Mouse (Mus musculus) forebrain, embryonic 15.5 days (tissue): Measurements from ENCODE around the gene Mfsd2a. TPM values are rescaled to one million over a fixed set of nuclear protein-coding genes. Genes with fewer than 3 reads are reported as not detected.
"Not testable (repeated sequence)": the region's sequence is repeated elsewhere in the genome, so short reads cannot be mapped to it uniquely, and the experiment has no call there.

Experiments
- ATAC-seq: fragments of 200-750 bp; cut with Nextera tagmentation; replicated peaks from 2 replicates; pipeline ENCODE4 v1.8.0; 2017; ENCODE audit warnings: mild to moderate bottlenecking, moderate TSS enrichment, moderate library complexity
- H3K27ac ChIP-seq: fragments of 300-500 bp; sonication (generic); replicated peaks from 2 replicates; pipeline ENCODE4 v1.5.1; 2015; ENCODE audit warnings: mild to moderate bottlenecking, inconsistent platforms
- H3K27me3 ChIP-seq: fragments of 300-500 bp; sonication (generic); 2 replicates; pipeline ENCODE4 v1.6.1; 2015; ENCODE audit warnings: inconsistent platforms
- H3K36me3 ChIP-seq: fragments of 300-500 bp; sonication (generic); 2 replicates; pipeline ENCODE4 v1.6.1; 2015; ENCODE audit warnings: mild to moderate bottlenecking, inconsistent platforms
- H3K4me1 ChIP-seq: fragments of 300-500 bp; sonication (generic); 2 replicates; pipeline ENCODE4 v1.6.1; 2015; ENCODE audit warnings: inconsistent platforms
- H3K4me2 ChIP-seq: fragments of 300-500 bp; sonication (generic); replicated peaks from 2 replicates; pipeline ENCODE4 v1.6.1; 2015; ENCODE audit warnings: mild to moderate bottlenecking, inconsistent platforms
- H3K4me3 ChIP-seq: fragments of 300-500 bp; sonication (generic); 2 replicates; pipeline ENCODE4 v1.5.1; 2015; ENCODE audit warnings: mild to moderate bottlenecking, inconsistent platforms
- H3K9ac ChIP-seq: fragments of 300-500 bp; sonication (generic); replicated peaks from 2 replicates; pipeline ENCODE4 v1.6.1; 2015; ENCODE audit warnings: mild to moderate bottlenecking, inconsistent platforms
- H3K9me3 ChIP-seq: fragments of 300-500 bp; sonication (generic); 2 replicates; pipeline ENCODE4 v1.6.1; 2016; ENCODE audit warnings: inconsistent platforms
- WGBS: fragments of 180-500 bp; shearing (Covaris S2); methylation state at CpG from one replicate; pipeline ENCODE4 v1.1.7; 2015; ENCODE audit warnings: mixed read lengths; 5-methylcytosine and 5-hydroxymethylcytosine counted together
- polyA plus RNA-seq: library from polyadenylated mRNA; unstranded; fragments of >200 nt; fragmentation: Nextera tagmentation; extraction: Ambion mirVana; gene quantifications from 2 replicates; pipeline ENCODE4 v1.2.1, GENCODE M21; 2015

The Mfsd2a gene
- polyA plus RNA-seq, 1 experiment from 2014 or later: 33.4 TPM

GRCm38 (mm10) chr4:122991177-122991576, 30.2 kb upstream of the Mfsd2a start:
- ATAC-seq: no peak
- H3K27ac ChIP-seq: no peak overlapping the region
- no peaks in the 10 kb centered on the region for H3K36me3 ChIP-seq
- H3K9ac ChIP-seq: no peak overlapping the region
- WGBS: 87% methylated on average over 1 of the region's 1 CpGs
- no peak overlapping the region for H3K4me2 ChIP-seq
- no peaks in the 10 kb centered on the region for H3K9me3 ChIP-seq
- no peaks in the 10 kb centered on the region for H3K4me1 ChIP-seq
- H3K27me3 ChIP-seq: no peaks in the 10 kb centered on the region
- H3K4me3 ChIP-seq: no peak overlapping the region

- 52% methylated on average over 3 of the region's 3 CpGs for WGBS
- ATAC-seq: not testable (repeated sequence)
These were observed 27.0 kb upstream of the Mfsd2a start for GRCm38 (mm10) chr4:122988004-122988403.

GRCm38 (mm10) chr4:122987421-122987820, 26.4 kb upstream of the Mfsd2a start:
- Histone ChIP-seq H3K9ac (no peak overlapping the region), H3K4me1 (peaks cover 8% of the 10 kb centered on the region; the same call in 1 of the 2 replicates), H3K4me3 (no peak overlapping the region), H3K36me3 (no peaks in the 10 kb centered on the region), H3K9me3 (no peaks in the 10 kb centered on the region), H3K27me3 (peaks cover 8% of the 10 kb centered on the region; the same call in 1 of the 2 replicates), H3K27ac (no peak overlapping the region), H3K4me2 (no peak overlapping the region)
- no peak for ATAC-seq
- 88% methylated on average over 4 of the region's 4 CpGs for WGBS

More at GRCm38 (mm10) chr4:122988004-122988403, 27.0 kb upstream of the Mfsd2a start:
- not testable (repeated sequence) for H3K4me2 ChIP-seq, H3K4me3 ChIP-seq, H3K27me3 ChIP-seq, H3K9me3 ChIP-seq, H3K9ac ChIP-seq, H3K36me3 ChIP-seq, H3K27ac ChIP-seq, H3K4me1 ChIP-seq

GRCm38 (mm10) chr4:122985110-122985509, 24.1 kb upstream of the Mfsd2a start:
- Histone ChIP-seq H3K27me3 (peaks cover 8% of the 10 kb centered on the region; the same call in 1 of the 2 replicates), H3K4me3 (no peak overlapping the region), H3K9ac (no peak overlapping the region), H3K9me3 (no peaks in the 10 kb centered on the region), H3K4me2 (no peak overlapping the region), H3K36me3 (no peaks in the 10 kb centered on the region), H3K27ac (no peak overlapping the region), H3K4me1 (peaks cover 8% of the 10 kb centered on the region; the same call in 1 of the 2 replicates)
- 45% methylated on average over 8 of the region's 8 CpGs for WGBS
- peak; percentile 85 for ATAC-seq

GRCm38 (mm10) chr4:122983486-122984261, 22.7 kb upstream of the Mfsd2a start:
- H3K9ac ChIP-seq: no peak overlapping the region

DNA sequence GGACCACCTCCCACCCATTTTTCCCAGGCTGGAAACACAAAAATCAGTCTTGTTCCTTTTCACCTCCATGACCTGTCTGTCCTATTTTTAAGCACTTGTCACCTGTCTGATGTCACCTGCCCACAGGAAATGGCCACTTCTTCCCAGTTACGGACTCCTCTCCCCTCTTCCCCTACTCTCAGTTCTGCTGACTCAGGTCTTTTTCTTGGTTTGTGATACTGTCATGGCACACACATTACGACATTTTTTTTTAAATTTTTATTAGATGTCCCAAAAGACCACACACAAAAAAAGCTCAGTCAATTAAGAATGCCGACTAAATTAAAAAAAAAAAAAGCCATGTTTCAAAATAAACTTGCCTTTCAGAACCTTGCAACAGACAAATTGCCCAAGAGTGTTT, 21.5 kb upstream of the Mfsd2a start:
- 57% methylated on average over 3 of the region's 3 CpGs for WGBS

More at GRCm38 (mm10) chr4:122983486-122984261, 22.7 kb upstream of the Mfsd2a start:
- no peaks in the 10 kb centered on the region for H3K9me3 ChIP-seq
- H3K27me3 ChIP-seq: peaks cover 8% of the 10 kb centered on the region; the same call in 1 of the 2 replicates
- no peaks in the 10 kb centered on the region for H3K36me3 ChIP-seq
- ATAC-seq: no peak
- H3K4me3 ChIP-seq: peak overlapping the region; percentile 16
- WGBS: 29% methylated on average over 17 of the region's 17 CpGs
- no peak overlapping the region for H3K27ac ChIP-seq
- peaks cover 8% of the 10 kb centered on the region; the same call in 1 of the 2 replicates for H3K4me1 ChIP-seq
- H3K4me2 ChIP-seq: peak overlapping the region; percentile 26

DNA sequence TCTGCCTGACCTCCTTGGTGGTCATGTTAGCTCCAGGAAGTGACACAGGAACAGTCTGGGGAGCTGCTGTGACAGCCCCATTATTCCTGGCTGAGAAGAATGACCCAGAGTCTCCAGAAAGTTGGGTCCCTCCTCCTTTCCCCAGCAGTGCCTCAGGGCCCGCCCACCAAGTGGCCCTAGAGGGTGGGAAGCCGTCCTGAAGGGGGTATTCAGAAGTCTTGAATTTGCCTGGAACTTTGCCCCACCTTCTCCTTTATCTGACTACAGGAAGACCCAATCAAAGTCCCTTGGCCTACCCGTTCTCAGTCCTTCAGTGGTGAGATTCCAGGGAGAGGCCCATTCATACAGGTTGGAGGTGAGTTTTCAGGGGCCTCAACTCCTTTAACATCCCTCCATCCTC, 20.9 kb upstream of the Mfsd2a start:
- Histone ChIP-seq H3K4me3 (no peak overlapping the region), H3K27me3 (peaks cover 8% of the 10 kb centered on the region; the same call in 1 of the 2 replicates), H3K9me3 (no peaks in the 10 kb centered on the region), H3K4me2 (no peak overlapping the region), H3K27ac (no peak overlapping the region), H3K4me1 (peaks cover 8% of the 10 kb centered on the region; the same call in 1 of the 2 replicates), H3K36me3 (no peaks in the 10 kb centered on the region), H3K9ac (no peak overlapping the region)
- no peak for ATAC-seq
- WGBS: 44% methylated on average over 3 of the region's 3 CpGs

More for the DNA sequence above, 21.5 kb upstream of the Mfsd2a start:
- no peaks in the 10 kb centered on the region for H3K9me3 ChIP-seq
- peaks cover 8% of the 10 kb centered on the region; the same call in 1 of the 2 replicates for H3K4me1 ChIP-seq
- no peak overlapping the region for H3K27ac ChIP-seq
- peaks cover 8% of the 10 kb centered on the region; the same call in 1 of the 2 replicates for H3K27me3 ChIP-seq
- no peak for ATAC-seq
- H3K4me2 ChIP-seq: no peak overlapping the region
- H3K4me3 ChIP-seq: no peak overlapping the region
- H3K36me3 ChIP-seq: no peaks in the 10 kb centered on the region
- no peak overlapping the region for H3K9ac ChIP-seq

- 89% methylated on average over 7 of the region's 7 CpGs for WGBS
- no peak overlapping the region for H3K27ac ChIP-seq
- H3K4me1 ChIP-seq: peaks cover 8% of the 10 kb centered on the region; the same call in 1 of the 2 replicates
These were observed 20.2 kb upstream of the Mfsd2a start for GRCm38 (mm10) chr4:122981238-122981637.

DNA sequence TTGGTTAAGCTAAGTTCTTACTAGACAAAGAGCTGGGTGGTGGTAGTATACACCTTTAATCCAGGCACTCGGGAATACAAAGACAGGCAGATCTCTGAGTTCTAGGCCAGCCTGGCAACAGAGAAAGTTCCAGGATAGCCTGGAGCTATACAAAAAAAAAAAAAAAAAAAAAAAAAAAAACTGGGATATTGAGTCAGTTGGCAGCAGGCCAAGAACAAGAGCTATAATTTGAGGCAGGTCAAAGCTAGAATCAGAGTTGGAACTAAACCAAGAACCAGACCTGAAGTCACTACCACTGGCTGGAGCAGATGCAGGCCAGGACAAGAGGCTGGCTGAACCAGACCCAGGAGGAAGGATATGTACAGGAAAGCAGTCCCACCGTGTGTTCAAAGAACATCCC, 19.7 kb upstream of the Mfsd2a start:
- peaks cover 8% of the 10 kb centered on the region; the same call in 1 of the 2 replicates for H3K4me1 ChIP-seq
- WGBS: 73% methylated on average over 2 of the region's 2 CpGs
- no peak overlapping the region for H3K4me3 ChIP-seq
- H3K9ac ChIP-seq: no peak overlapping the region
- no peaks in the 10 kb centered on the region for H3K9me3 ChIP-seq
- no peak for ATAC-seq
- H3K4me2 ChIP-seq: no peak overlapping the region
- peaks cover 8% of the 10 kb centered on the region; the same call in 1 of the 2 replicates for H3K27me3 ChIP-seq
- no peak overlapping the region for H3K27ac ChIP-seq
- H3K36me3 ChIP-seq: no peaks in the 10 kb centered on the region

More at GRCm38 (mm10) chr4:122981238-122981637, 20.2 kb upstream of the Mfsd2a start:
- no peak for ATAC-seq
- H3K27me3 ChIP-seq: peaks cover 8% of the 10 kb centered on the region; the same call in 1 of the 2 replicates
- H3K36me3 ChIP-seq: no peaks in the 10 kb centered on the region
- no peak overlapping the region for H3K9ac ChIP-seq
- H3K4me2 ChIP-seq: no peak overlapping the region
- no peaks in the 10 kb centered on the region for H3K9me3 ChIP-seq
- no peak overlapping the region for H3K4me3 ChIP-seq

GRCm38 (mm10) chr4:122979826-122980225, 18.8 kb upstream of the Mfsd2a start:
- no peak overlapping the region for H3K27ac ChIP-seq
- H3K4me3 ChIP-seq: no peak overlapping the region
- peaks cover 8% of the 10 kb centered on the region; the same call in 1 of the 2 replicates for H3K4me1 ChIP-seq
- no peak overlapping the region for H3K4me2 ChIP-seq
- no peaks in the 10 kb centered on the region for H3K9me3 ChIP-seq
- no peak overlapping the region for H3K9ac ChIP-seq
- H3K27me3 ChIP-seq: peaks cover 8% of the 10 kb centered on the region; the same call in 1 of the 2 replicates
- ATAC-seq: no peak
- 77% methylated on average over 3 of the region's 3 CpGs for WGBS
- H3K36me3 ChIP-seq: no peaks in the 10 kb centered on the region

DNA sequence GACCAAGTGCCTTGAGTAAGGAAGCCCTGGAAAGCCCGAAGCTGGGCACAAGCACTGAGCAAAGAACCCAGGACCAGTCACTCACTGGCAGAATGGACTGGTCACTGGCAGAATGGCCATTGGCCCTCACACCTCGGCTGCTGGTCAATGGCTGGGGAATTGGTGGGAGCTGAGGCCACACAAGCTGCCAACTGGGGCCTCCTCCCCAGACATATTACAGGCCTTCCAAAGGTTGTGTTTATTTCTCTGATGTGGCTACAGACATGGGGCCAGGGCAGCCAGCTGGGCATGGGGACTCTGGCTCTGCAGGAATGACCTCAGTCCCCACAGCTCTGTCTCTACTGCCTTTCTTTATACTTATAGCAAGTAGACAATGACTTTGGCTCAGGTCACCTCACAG, 17.9 kb upstream of the Mfsd2a start:
- H3K27ac ChIP-seq: no peak overlapping the region
- no peaks in the 10 kb centered on the region for H3K9me3 ChIP-seq
- H3K36me3 ChIP-seq: no peaks in the 10 kb centered on the region
- H3K27me3 ChIP-seq: peaks cover 3% of the 10 kb centered on the region; the same call in 1 of the 2 replicates
- peaks cover 8% of the 10 kb centered on the region; the same call in 1 of the 2 replicates for H3K4me1 ChIP-seq
- H3K4me3 ChIP-seq: no peak overlapping the region
- no peak for ATAC-seq
- WGBS: 78% methylated on average over 2 of the region's 2 CpGs
- no peak overlapping the region for H3K9ac ChIP-seq
- H3K4me2 ChIP-seq: no peak overlapping the region

- H3K36me3 ChIP-seq: no peaks in the 10 kb centered on the region
- H3K9ac ChIP-seq: no peak overlapping the region
- no peak for ATAC-seq
- 79% methylated on average over 4 of the region's 4 CpGs for WGBS
- H3K9me3 ChIP-seq: no peaks in the 10 kb centered on the region
- H3K4me3 ChIP-seq: no peak overlapping the region
- H3K4me1 ChIP-seq: no peaks in the 10 kb centered on the region
- no peak overlapping the region for H3K4me2 ChIP-seq
- no peak overlapping the region for H3K27ac ChIP-seq
- H3K27me3 ChIP-seq: no peaks in the 10 kb centered on the region
These were observed 15.9 kb upstream of the Mfsd2a start for GRCm38 (mm10) chr4:122976885-122977284.
